Mouse (Mus musculus) intestine, postnatal 0 days (tissue): ENCODE results near the gene Kitl. TPM values are rescaled to one million over a fixed set of nuclear protein-coding genes. Genes with fewer than 3 reads are reported as not detected.

ENCODE experiments used
- ATAC-seq: fragments of 200-750 bp; cut with Nextera tagmentation; 2 replicates; pipeline ENCODE4 v1.8.0; 2017; ENCODE audit warnings: mild to moderate bottlenecking, moderate TSS enrichment, moderate library complexity
- H3K27ac ChIP-seq: fragments of 300-500 bp; sonication (generic); 2 replicates; pipeline ENCODE4 v1.5.1; 2014; ENCODE audit warnings: mild to moderate bottlenecking, low read depth, low read length, moderate library complexity
- H3K27me3 ChIP-seq: fragments of 300-500 bp; sonication (generic); replicated peaks from 2 replicates; pipeline ENCODE4 v1.6.1; 2014; ENCODE audit warnings: low read length, mixed read lengths; ENCODE audit not compliant: control insufficient read depth, insufficient read depth
- H3K36me3 ChIP-seq: fragments of 300-500 bp; sonication (generic); 2 replicates; pipeline ENCODE4 v1.6.1; 2014; ENCODE audit warnings: mild to moderate bottlenecking, moderate library complexity; ENCODE audit not compliant: control insufficient read depth, insufficient read depth
- H3K4me1 ChIP-seq: fragments of 300-500 bp; sonication (generic); replicated peaks from 2 replicates; pipeline ENCODE4 v1.6.1; 2014; ENCODE audit warnings: antibody characterized with exemption, low read length, mixed read lengths; ENCODE audit not compliant: control insufficient read depth, insufficient read depth
- H3K4me2 ChIP-seq: fragments of 300-500 bp; sonication (generic); replicated peaks from 2 replicates; pipeline ENCODE4 v1.6.1; 2014; ENCODE audit warnings: low read depth, mild to moderate bottlenecking, moderate library complexity
- H3K4me3 ChIP-seq: fragments of 300-500 bp; sonication (generic); 2 replicates; pipeline ENCODE4 v1.5.1; 2014; ENCODE audit warnings: low read depth, low read length
- H3K9ac ChIP-seq: fragments of 300-500 bp; sonication (generic); 2 replicates; pipeline ENCODE4 v1.6.1; 2014; ENCODE audit warnings: mild to moderate bottlenecking, low read depth, low read length
- H3K9me3 ChIP-seq: fragments of 300-500 bp; sonication (generic); 2 replicates; pipeline ENCODE4 v1.6.1; 2016; ENCODE audit warnings: mixed run types; ENCODE audit not compliant: control insufficient read depth
- CTCF ChIP-seq: sonication (generic); IDR thresholded peaks from 2 replicates; pipeline ENCODE4 v1.5.1; 2016; ENCODE audit warnings: low read depth, mild to moderate bottlenecking, control low read depth, antibody characterized with exemption, moderate library complexity
- WGBS: fragments of 180-500 bp; shearing (Covaris S2); extraction: QIAGEN DNeasy Blood & Tissue Kit; methylation state at CpG from one replicate; pipeline ENCODE4 v1.1.7; 2014; 5-methylcytosine and 5-hydroxymethylcytosine counted together
- polyA plus RNA-seq: library from polyadenylated mRNA; unstranded; fragments of >200 nt; fragmentation: Nextera tagmentation; extraction: Ambion mirVana; gene quantifications from 2 replicates; pipeline ENCODE4 v1.2.1, GENCODE M21; 2015

Gene Kitl
- polyA plus RNA-seq, 1 experiment from 2014 or later = 15.8 TPM

- no peak for ATAC-seq
- Histone ChIP-seq H3K27me3 (no peaks in the 10 kb centered on the region), H3K9me3 (no peaks in the 10 kb centered on the region), H3K36me3 (peaks cover 9% of the 10 kb centered on the region; the same call in 1 of the 2 replicates), H3K9ac (no peak overlapping the region), H3K4me1 (no peaks in the 10 kb centered on the region), H3K27ac (no peak overlapping the region; the same call in 1 of the 2 replicates), H3K4me3 (no peak overlapping the region), H3K4me2 (no peak overlapping the region)
- no peak for TF ChIP-seq CTCF
- 33% methylated on average over 1 of the region's 1 CpGs for WGBS
These were observed 41.7 kb downstream of the Kitl start for GRCm38 (mm10) chr10:100057106-100057623.

- H3K4me3 ChIP-seq = no peak overlapping the region
- 93% methylated on average over 4 of the region's 4 CpGs for WGBS
- H3K27me3 ChIP-seq = no peaks in the 10 kb centered on the region
- no peak for ATAC-seq
- no peaks in the 10 kb centered on the region for H3K9me3 ChIP-seq
- H3K27ac ChIP-seq = no peak overlapping the region
- peaks cover 1% of the 10 kb centered on the region; the same call in 1 of the 2 replicates for H3K36me3 ChIP-seq
- no peak overlapping the region for H3K4me2 ChIP-seq
- no peak overlapping the region for H3K9ac ChIP-seq
- TF ChIP-seq CTCF = no peak
- H3K4me1 ChIP-seq = no peaks in the 10 kb centered on the region
These were observed 43.9 kb downstream of the Kitl start for GRCm38 (mm10) chr10:100059356-100059755.

DNA sequence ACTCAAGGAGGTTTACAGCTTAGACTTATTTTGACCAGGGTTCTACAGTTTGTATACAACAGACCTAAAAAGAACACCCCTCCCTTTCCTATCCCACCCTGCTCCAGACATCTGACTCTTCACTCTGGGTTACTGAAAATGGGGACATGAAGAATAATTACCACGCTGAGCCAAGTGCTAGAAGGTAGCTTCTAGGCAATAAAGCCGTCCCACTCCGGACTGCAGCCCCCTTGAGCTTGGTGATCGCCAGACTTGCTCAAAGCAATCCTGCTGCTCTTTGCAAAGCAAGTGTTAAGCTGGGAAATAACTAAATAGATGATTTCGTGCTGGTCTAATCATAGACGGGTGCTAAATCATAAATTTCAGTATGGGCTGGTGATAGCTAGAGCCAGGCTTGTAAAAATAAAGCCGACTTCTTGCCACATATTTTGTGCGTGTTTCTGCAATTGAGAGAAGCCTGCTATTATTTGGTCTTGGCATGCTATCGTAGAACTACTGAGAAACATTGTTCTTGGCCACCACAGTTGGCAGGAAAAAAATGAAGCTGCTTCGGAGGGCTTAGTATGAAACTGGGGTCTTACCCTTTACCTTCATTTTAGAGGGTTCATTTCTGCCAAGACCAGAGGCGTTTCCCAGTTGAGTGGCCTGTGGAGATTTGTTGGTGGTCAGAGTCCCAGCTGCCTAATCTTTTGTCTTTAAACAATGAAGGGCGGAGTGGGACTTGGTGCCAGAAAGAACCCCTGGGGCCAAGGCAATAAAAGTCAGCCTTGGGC is 50.3 kb downstream of the Kitl start:
- TF ChIP-seq CTCF = no peak
- WGBS = 61% methylated on average over 12 of the region's 12 CpGs
- Histone ChIP-seq H3K27me3 (no peaks in the 10 kb centered on the region), H3K4me1 (no peaks in the 10 kb centered on the region), H3K9ac (no peak overlapping the region), H3K36me3 (no peaks in the 10 kb centered on the region; the same call in 1 of the 2 replicates), H3K4me2 (no peak overlapping the region), H3K9me3 (no peaks in the 10 kb centered on the region), H3K4me3 (no peak overlapping the region), H3K27ac (no peak overlapping the region)
- ATAC-seq = no peak

DNA sequence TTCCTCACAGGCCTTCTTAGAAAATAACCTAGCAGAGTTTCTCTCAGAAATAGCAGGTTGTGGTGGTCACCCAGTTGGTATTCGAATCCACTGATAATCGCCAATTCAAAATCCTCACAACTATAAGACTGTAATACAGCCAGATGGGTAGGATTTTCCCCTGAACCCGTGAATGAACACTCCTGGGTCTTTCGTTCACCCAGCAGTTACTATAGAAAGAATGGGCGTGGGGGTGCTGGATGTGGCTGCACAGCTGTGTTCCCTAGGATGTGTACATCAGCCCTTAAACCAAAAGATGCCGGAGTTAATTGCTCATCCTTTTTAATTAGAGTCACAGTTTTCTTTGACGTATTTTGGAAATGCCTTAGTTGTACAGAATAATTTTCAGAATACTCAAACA is 50.9 kb downstream of the Kitl start:
- no peak for TF ChIP-seq CTCF
- Histone ChIP-seq H3K36me3 (no peaks in the 10 kb centered on the region; the same call in 1 of the 2 replicates), H3K4me2 (no peak overlapping the region), H3K27ac (no peak overlapping the region), H3K9me3 (no peaks in the 10 kb centered on the region), H3K4me1 (no peaks in the 10 kb centered on the region), H3K9ac (no peak overlapping the region), H3K27me3 (no peaks in the 10 kb centered on the region), H3K4me3 (no peak overlapping the region)
- WGBS = 80% methylated on average over 7 of the region's 7 CpGs
- no peak for ATAC-seq

- no peak overlapping the region for H3K9ac ChIP-seq
- H3K27me3 ChIP-seq = no peaks in the 10 kb centered on the region
- H3K4me1 ChIP-seq = no peaks in the 10 kb centered on the region; the same call in 1 of the 2 replicates
- TF ChIP-seq CTCF = no peak
- no peak overlapping the region for H3K4me3 ChIP-seq
- no peak overlapping the region for H3K4me2 ChIP-seq
- 28% methylated on average over 1 of the region's 1 CpGs for WGBS
- no peak for ATAC-seq
- peaks cover 6% of the 10 kb centered on the region; the same call in 1 of the 2 replicates for H3K36me3 ChIP-seq
- H3K27ac ChIP-seq = no peak overlapping the region
- H3K9me3 ChIP-seq = no peaks in the 10 kb centered on the region
These were observed 57.2 kb downstream of the Kitl start for GRCm38 (mm10) chr10:100072641-100073040.

DNA sequence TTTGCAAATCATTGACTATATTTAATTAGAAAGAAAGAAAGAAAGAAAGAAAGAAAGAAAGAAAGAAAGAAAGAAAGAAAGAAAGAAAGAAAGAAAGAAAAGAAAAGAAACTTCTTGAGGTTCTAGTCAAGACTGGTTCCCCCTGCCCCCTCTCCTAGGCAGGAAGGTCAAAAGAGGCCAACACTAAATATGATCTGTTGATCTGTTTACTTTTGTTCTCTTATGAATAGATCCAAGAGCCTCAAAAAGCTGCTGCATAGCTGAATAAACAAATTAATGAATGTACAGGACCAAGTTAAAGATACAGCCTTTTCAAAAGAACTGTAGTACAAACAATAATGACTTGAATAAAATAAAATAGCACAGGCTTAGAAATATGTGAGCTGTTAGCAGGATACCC is 57.7 kb downstream of the Kitl start:
- ATAC-seq = no peak
- no peaks in the 10 kb centered on the region for H3K27me3 ChIP-seq
- no peaks in the 10 kb centered on the region; the same call in 1 of the 2 replicates for H3K4me1 ChIP-seq
- no peaks in the 10 kb centered on the region for H3K9me3 ChIP-seq
- H3K27ac ChIP-seq = no peak overlapping the region
- peaks cover 6% of the 10 kb centered on the region; the same call in 1 of the 2 replicates for H3K36me3 ChIP-seq
- no peak overlapping the region for H3K4me2 ChIP-seq
- TF ChIP-seq CTCF = no peak
- no peak overlapping the region for H3K9ac ChIP-seq
- H3K4me3 ChIP-seq = no peak overlapping the region
